Mouse (Mus musculus) layer of hippocampus, adult 9-10 months (tissue): ENCODE data around the gene Platr17.
"Not testable (repeated sequence)": the region's sequence is repeated elsewhere in the genome, so short reads cannot be mapped to it uniquely, and the experiment has no call there.

Source experiments
- DNase-seq: peaks from one replicate; pipeline ENCODE4 v3.0.0; 2022; ENCODE audit warnings: low spot score

The Platr17 gene

GRCm38 (mm10) chr17:33941381-33941780 lies 36.4 kb downstream of the Platr17 start:
- DNase-seq: no peak

- no peak for DNase-seq
These were observed 38.5 kb downstream of the Platr17 start for GRCm38 (mm10) chr17:33943454-33943853.

GRCm38 (mm10) chr17:33947430-33948089 lies 42.6 kb downstream of the Platr17 start:
- DNase-seq: no peak

GRCm38 (mm10) chr17:33948090-33948904 lies 43.4 kb downstream of the Platr17 start:
- no peak for DNase-seq

GRCm38 (mm10) chr17:33948905-33949537 lies 44.1 kb downstream of the Platr17 start:
- DNase-seq: no peak

GRCm38 (mm10) chr17:33950131-33950625 lies 45.2 kb downstream of the Platr17 start:
- DNase-seq: no peak

GRCm38 (mm10) chr17:33951021-33951946 lies 46.3 kb downstream of the Platr17 start, which contains the start of gene B3galt4:
Gene B3galt4 (minus strand): TSS chr17:33951488.
- no peak for DNase-seq

GRCm38 (mm10) chr17:33952015-33952414 lies 47.1 kb downstream of the Platr17 start:
- DNase-seq: not testable (repeated sequence)

GRCm38 (mm10) chr17:33952879-33953278 lies 47.9 kb downstream of the Platr17 start:
- no peak for DNase-seq

GRCm38 (mm10) chr17:33953310-33953709 lies 48.4 kb downstream of the Platr17 start:
- no peak for DNase-seq

GRCm38 (mm10) chr17:33953961-33954565 lies 49.1 kb downstream of the Platr17 start:
- no peak for DNase-seq

GRCm38 (mm10) chr17:33954646-33955554 lies 50.0 kb downstream of the Platr17 start:
- no peak for DNase-seq

GRCm38 (mm10) chr17:33955555-33956214 lies 50.8 kb downstream of the Platr17 start, which contains the start of the genes Vps52 and Rps18:
Gene Vps52 (plus strand): TSS chr17:33955812.
Gene Rps18 (minus strand): TSS chr17:33956001.
- DNase-seq: peak; percentile 95
